In genomic region chr13:30749021-30749556, GRCm38 (mm10) we compare ENCODE assay signal across 8 mouse cellular contexts. TPM values are rescaled to one million over a fixed set of nuclear protein-coding genes. Genes with fewer than 3 reads are reported as not detected.
DNase-seq lines count a peak whose midpoint lies in the region; ATAC-seq lines count a peak whose summit lies in the region.

Gene Irf4 (plus strand): TSS chr13:30749226.

- DNase-seq in urinary bladder, adult 18-20 months (ENCODE audit: low spot score in 2 of 2) = peak; percentile 33 to 47
- DNase-seq in urinary bladder, postnatal 10 days (ENCODE audit: low spot score) = no peak
- peak; percentile 35 for DNase-seq in forebrain, embryonic 14.5 days (ENCODE audit: low spot score)
- peak; percentile 55 for DNase-seq in hindbrain, embryonic 10.5 days (ENCODE audit: low spot score)
- DNase-seq in spleen, postnatal 4 days (ENCODE audit: low spot score in 2 of 2) = peak; percentile 72 to 81
- DNase-seq in right cerebral cortex, adult 18-20 months = no peak

- H3K4me3 ChIP-seq in forebrain, embryonic 14.5 days (ENCODE audit: low read depth, low read length) = peak within 1 kb of the TSS; percentile 29
- peak within 1 kb of the TSS; percentile 57 for H3K4me3 ChIP-seq in hindbrain, embryonic 10.5 days
- H3K4me3 ChIP-seq in limb, embryonic 13.5 days = peak within 1 kb of the TSS; percentile 43
- H3K4me3 ChIP-seq in midbrain, embryonic 12.5 days = peak within 1 kb of the TSS; percentile 43

- H3K36me3 ChIP-seq in forebrain, embryonic 14.5 days (ENCODE audit: control insufficient read depth, insufficient read depth, low read length) = no peaks in the 10 kb centered on the region
- H3K36me3 ChIP-seq in hindbrain, embryonic 10.5 days = no peaks in the 10 kb centered on the region
- no peaks in the 10 kb centered on the region for H3K36me3 ChIP-seq in limb, embryonic 13.5 days
- no peaks in the 10 kb centered on the region for H3K36me3 ChIP-seq in midbrain, embryonic 12.5 days

- H3K9ac ChIP-seq in forebrain, embryonic 14.5 days (ENCODE audit: low read length) = peak within 1 kb of the TSS; percentile 25
- H3K9ac ChIP-seq in limb, embryonic 13.5 days = no peak within 1 kb of the TSS
- H3K9ac ChIP-seq in midbrain, embryonic 12.5 days (replicated peaks) = peak within 1 kb of the TSS; percentile 34

- H3K27me3 ChIP-seq in forebrain, embryonic 14.5 days (replicated peaks; ENCODE audit: control insufficient read depth, insufficient read depth, low read length) = peaks cover 43% of the 10 kb centered on the region
- H3K27me3 ChIP-seq in hindbrain, embryonic 10.5 days (ENCODE audit: insufficient read depth, poor library complexity, severe bottlenecking) = peaks cover 87% of the 10 kb centered on the region
- H3K27me3 ChIP-seq in limb, embryonic 13.5 days = peaks cover 87% of the 10 kb centered on the region
- H3K27me3 ChIP-seq in midbrain, embryonic 12.5 days = peaks cover 65% of the 10 kb centered on the region

- H3K4me1 ChIP-seq in forebrain, embryonic 14.5 days (ENCODE audit: control insufficient read depth, insufficient read depth, low read length) = peaks cover 13% of the 10 kb centered on the region
- H3K4me1 ChIP-seq in hindbrain, embryonic 10.5 days (replicated peaks) = peaks cover 28% of the 10 kb centered on the region
- H3K4me1 ChIP-seq in limb, embryonic 13.5 days = peaks cover 22% of the 10 kb centered on the region
- H3K4me1 ChIP-seq in midbrain, embryonic 12.5 days = peaks cover 25% of the 10 kb centered on the region

- no peak within 1 kb of the TSS for H3K27ac ChIP-seq in forebrain, embryonic 14.5 days (ENCODE audit: low read depth, low read length)
- H3K27ac ChIP-seq in hindbrain, embryonic 10.5 days = no peak within 1 kb of the TSS
- no peak within 1 kb of the TSS for H3K27ac ChIP-seq in limb, embryonic 13.5 days
- H3K27ac ChIP-seq in midbrain, embryonic 12.5 days (replicated peaks) = no peak within 1 kb of the TSS

- H3K9me3 ChIP-seq in forebrain, embryonic 14.5 days (replicated peaks; ENCODE audit: control insufficient read depth, low read length) = no peaks in the 10 kb centered on the region
- H3K9me3 ChIP-seq in hindbrain, embryonic 10.5 days = no peaks in the 10 kb centered on the region
- no peaks in the 10 kb centered on the region for H3K9me3 ChIP-seq in limb, embryonic 13.5 days
- no peaks in the 10 kb centered on the region for H3K9me3 ChIP-seq in midbrain, embryonic 12.5 days

- H3K4me2 ChIP-seq in forebrain, embryonic 14.5 days (ENCODE audit: low read length) = peak within 1 kb of the TSS; percentile 57
- H3K4me2 ChIP-seq in limb, embryonic 13.5 days (replicated peaks) = peak within 1 kb of the TSS; percentile 72
- H3K4me2 ChIP-seq in midbrain, embryonic 12.5 days (replicated peaks) = peak within 1 kb of the TSS; percentile 74

- under 1% methylated on average over 21 of the region's 21 CpGs for WGBS in forebrain, embryonic 14.5 days
- WGBS in hindbrain, embryonic 10.5 days = 2% methylated on average over 21 of the region's 21 CpGs
- under 1% methylated on average over 21 of the region's 21 CpGs for WGBS in limb, embryonic 13.5 days
- WGBS in midbrain, embryonic 12.5 days = 1% methylated on average over 21 of the region's 21 CpGs

- peak; percentile 88 for ATAC-seq in forebrain, embryonic 14.5 days
- peak; percentile 57 for ATAC-seq in limb, embryonic 13.5 days (ENCODE audit: low FRiP score, low read depth)
- ATAC-seq in midbrain, embryonic 12.5 days (ENCODE audit: low FRiP score, low read depth) = peak; percentile 90

RNA-seq across cellular contexts. Expression of gene Irf4, which starts in this region (rescaled TPM):
- polyA plus RNA-seq in forebrain, embryonic 14.5 days (2014; fragmentation: Nextera tagmentation; extraction: Ambion mirVana) = 0.04 and 0.10 TPM in 2 replicates
- polyA plus RNA-seq in hindbrain, embryonic 10.5 days (2016; fragmentation: Nextera tagmentation; extraction: Ambion mirVana) = not detected in 2 replicates
- polyA plus RNA-seq in limb, embryonic 13.5 days (2015; fragmentation: Nextera tagmentation; extraction: Ambion mirVana) = 0.05 and 0.06 TPM in 2 replicates
- 0.08 TPM in 1 of 2 replicates, not detected in the other for polyA plus RNA-seq in midbrain, embryonic 12.5 days (2016; fragmentation: Nextera tagmentation; extraction: Ambion mirVana)

Comparison
In these comparisons a context has a peak if more than half of its experiments do, and no peak if none do; other contexts are left out.
1. DNase-seq: peak in urinary bladder, adult 18-20 months (2 of 2) and spleen, postnatal 4 days (2 of 2); none in urinary bladder, postnatal 10 days (single experiment) and right cerebral cortex, adult 18-20 months (single experiment).
2. Peak in DNase-seq, ATAC-seq, H3K4me3 ChIP-seq, H3K9ac ChIP-seq and H3K4me2 ChIP-seq in forebrain, embryonic 14.5 days; RNA of the gene not detected or under 1 TPM.
3. Peak in DNase-seq and H3K4me3 ChIP-seq in hindbrain, embryonic 10.5 days; RNA of the gene not detected or under 1 TPM.
4. Peak in ATAC-seq, H3K4me3 ChIP-seq and H3K4me2 ChIP-seq in limb, embryonic 13.5 days; RNA of the gene not detected or under 1 TPM.
5. Peak in ATAC-seq, H3K4me3 ChIP-seq, H3K9ac ChIP-seq and H3K4me2 ChIP-seq in midbrain, embryonic 12.5 days; RNA of the gene not detected or under 1 TPM.
6. Peak in every context shown above with its lines, with median percentiles within 50 percentile points of each other: ATAC-seq, H3K4me2 ChIP-seq and H3K4me3 ChIP-seq.